Mouse (Mus musculus) spleen, postnatal 0 days (tissue): Measurements from ENCODE around the gene Thrap3. TPM values are rescaled to one million over a fixed set of nuclear protein-coding genes. Genes with fewer than 3 reads are reported as not detected.

Source experiments
- polyA plus RNA-seq: library from polyadenylated mRNA; unstranded; fragments of >200 nt; fragmentation: Nextera tagmentation; extraction: Ambion mirVana; gene quantifications from 2 replicates; pipeline ENCODE4 v1.2.1, GENCODE M21; 2015

The Thrap3 gene
- polyA plus RNA-seq = 111 and 114 TPM in 2 replicates

GRCm38 (mm10) chr4:126202303-126203181 is at the start of gene Thrap3:
Gene Thrap3, minus strand, starts transcription at chr4:126202760.

GRCm38 (mm10) chr4:126163067-126163659 is 39.4 kb downstream of the Thrap3 start, which contains the start of gene Sh3d21:
Gene Sh3d21, minus strand, starts transcription at chr4:126163491.

GRCm38 (mm10) chr4:126147533-126148160 is 54.9 kb downstream of the Thrap3 start, which contains the start of gene Eva1b:
Gene Eva1b, plus strand, starts transcription at chr4:126147744.

Other genes starting within 250 kb of the Thrap3 start
- 21.5 and 22.7 TPM in 2 replicates for gene Csf3r, start 178.2 kb downstream of the Thrap3 start, polyA plus RNA-seq
- 85.8 and 90.1 TPM in 2 replicates for gene Mrps15, start 155.8 kb downstream of the Thrap3 start, polyA plus RNA-seq
- 2.9 and 3.8 TPM in 2 replicates for gene Oscp1, start 144.2 kb downstream of the Thrap3 start, polyA plus RNA-seq
- 32.0 and 33.0 TPM in 2 replicates for gene Lsm10, start 106.1 kb downstream of the Thrap3 start, polyA plus RNA-seq
- 9.9 and 12.5 TPM in 2 replicates for gene Stk40, start 98.8 kb downstream of the Thrap3 start, polyA plus RNA-seq
- 31.8 and 46.8 TPM in 2 replicates for gene Eva1b, start 55.0 kb downstream of the Thrap3 start, polyA plus RNA-seq
- 1.6 and 2.6 TPM in 2 replicates for gene Sh3d21, start 39.3 kb downstream of the Thrap3 start, polyA plus RNA-seq
- gene Map7d1, start 53.6 kb upstream of the Thrap3 start, polyA plus RNA-seq = 11.8 and 13.7 TPM in 2 replicates
- 49.4 and 57.1 TPM in 2 replicates for gene Trappc3, start 59.6 kb upstream of the Thrap3 start, polyA plus RNA-seq
- gene Col8a2, start 84.0 kb upstream of the Thrap3 start, polyA plus RNA-seq = 9.0 and 12.0 TPM in 2 replicates
- 27.9 and 33.9 TPM in 2 replicates for gene Adprhl2, start 118.9 kb upstream of the Thrap3 start, polyA plus RNA-seq
- 1.5 and 2.9 TPM in 2 replicates for gene Tekt2, start 122.9 kb upstream of the Thrap3 start, polyA plus RNA-seq
- 7.5 and 8.5 TPM in 2 replicates for gene Ago3, start 226.8 kb upstream of the Thrap3 start, polyA plus RNA-seq